Mouse (Mus musculus): ENCODE data around the gene Nectin1.

- TF ChIP-seq CTCF (IDR thresholded peaks at IDR 0.05; ENCODE audit: low read depth, low read length) (no peak), POLR2A (IDR thresholded peaks at IDR 0.05; ENCODE audit: extremely low read depth, insufficient read depth, low read length) (no peak)
Observed at GRCm38 (mm10) chr9:43800525-43800924, 56.7 kb downstream of the Nectin1 start.

Data from liver, adult 2 months (tissue).